Mouse (Mus musculus) thymus, adult 2 months (tissue): ENCODE data around the gene Ush2a. TPM values are rescaled to one million over a fixed set of nuclear protein-coding genes. Genes with fewer than 3 reads are reported as not detected.

Experiments
- DNase-seq: peaks from one replicate; pipeline ENCODE4 v3.0.0; 2021
- H3K27ac ChIP-seq: fragments of 200-500 bp; 2 replicates; pipeline ENCODE4 v1.5.1; 2012; ENCODE audit warnings: low read length, control low read depth; ENCODE audit not compliant: control insufficient read depth, insufficient read depth
- H3K27me3 ChIP-seq: fragments of 200-500 bp; 2 replicates; pipeline ENCODE4 v1.6.1; 2012; ENCODE audit warnings: mild to moderate bottlenecking, low read length, moderate library complexity, mixed read lengths; ENCODE audit not compliant: control insufficient read depth, insufficient read depth
- H3K36me3 ChIP-seq: fragments of 200-500 bp; 2 replicates; pipeline ENCODE4 v1.6.1; 2012; ENCODE audit warnings: mild to moderate bottlenecking, low read length, moderate library complexity; ENCODE audit not compliant: control insufficient read depth, insufficient read depth
- H3K4me1 ChIP-seq: fragments of 200-500 bp; replicated peaks from 2 replicates; pipeline ENCODE4 v1.6.1; 2012; ENCODE audit warnings: low read length; ENCODE audit not compliant: control insufficient read depth, insufficient read depth
- H3K4me3 ChIP-seq: fragments of 200-500 bp; 2 replicates; pipeline ENCODE4 v1.5.1; 2012; ENCODE audit warnings: mild to moderate bottlenecking, low read length, control low read depth, moderate library complexity; ENCODE audit not compliant: control insufficient read depth, insufficient read depth
- CTCF ChIP-seq: fragments of 200-500 bp; IDR thresholded peaks from 2 replicates; pipeline ENCODE4 v1.5.1; 2012; ENCODE audit warnings: mild to moderate bottlenecking, control low read depth, low read length, moderate library complexity, borderline replicate concordance; ENCODE audit not compliant: control insufficient read depth, poor library complexity, insufficient read depth; ENCODE audit errors: extremely low read depth
- POLR2A ChIP-seq: fragments of 200-500 bp; IDR thresholded peaks from 2 replicates; pipeline ENCODE4 v1.6.1; 2012; ENCODE audit warnings: mild to moderate bottlenecking, low read length, control low read depth, moderate library complexity; ENCODE audit not compliant: control insufficient read depth, poor library complexity, insufficient read depth; ENCODE audit errors: extremely low read depth
- WGBS: fragments of 180-500 bp; shearing (Covaris S2); methylation state at CpG from one replicate; pipeline ENCODE4 v1.1.7; 2018; 5-methylcytosine and 5-hydroxymethylcytosine counted together
- polyA plus RNA-seq: library from polyadenylated mRNA; depleted of rRNA; stranded (reverse); fragments of >200 nt; gene quantifications from 2 replicates; pipeline ENCODE4 v1.2.3, GENCODE M21; 2012

Ush2a gene
- polyA plus RNA-seq, 1 experiment: 0.05 TPM

GRCm38 (mm10) chr1:188257500-188257899 lies 4.3 kb upstream of the Ush2a start:
- 90% methylated on average over 7 of the region's 7 CpGs for WGBS
- no peak for TF ChIP-seq CTCF
- no peak for TF ChIP-seq POLR2A

GRCm38 (mm10) chr1:188260259-188261107 lies 1.3 kb upstream of the Ush2a start:
- Histone ChIP-seq H3K4me1 (no peaks in the 10 kb centered on the region), H3K36me3 (no peaks in the 10 kb centered on the region), H3K27me3 (no peaks in the 10 kb centered on the region), H3K27ac (no peak overlapping the region), H3K4me3 (no peak overlapping the region)
- 88% methylated on average over 6 of the region's 6 CpGs for WGBS
- no peak for DNase-seq
- TF ChIP-seq POLR2A (no peak), CTCF (no peak)

More at GRCm38 (mm10) chr1:188257500-188257899, 4.3 kb upstream of the Ush2a start:
- Histone ChIP-seq H3K27me3 (no peaks in the 10 kb centered on the region), H3K27ac (no peak overlapping the region), H3K4me1 (no peaks in the 10 kb centered on the region), H3K36me3 (no peaks in the 10 kb centered on the region), H3K4me3 (no peak overlapping the region)
- no peak for DNase-seq

GRCm38 (mm10) chr1:188267127-188267722 lies 5.4 kb downstream of the Ush2a start:
- TF ChIP-seq POLR2A: no peak
- TF ChIP-seq CTCF: no peak
- 89% methylated on average over 11 of the region's 11 CpGs for WGBS
- no peak for DNase-seq
- Histone ChIP-seq H3K4me3 (no peak overlapping the region), H3K36me3 (no peaks in the 10 kb centered on the region), H3K27me3 (no peaks in the 10 kb centered on the region), H3K27ac (no peak overlapping the region), H3K4me1 (no peaks in the 10 kb centered on the region)

GRCm38 (mm10) chr1:188269071-188269470 lies 7.2 kb downstream of the Ush2a start:
- TF ChIP-seq CTCF (no peak), POLR2A (no peak)
- no peak overlapping the region for H3K27ac ChIP-seq
- no peaks in the 10 kb centered on the region for H3K27me3 ChIP-seq
- 96% methylated on average over 6 of the region's 6 CpGs for WGBS
- H3K36me3 ChIP-seq: no peaks in the 10 kb centered on the region
- H3K4me3 ChIP-seq: no peak overlapping the region
- H3K4me1 ChIP-seq: no peaks in the 10 kb centered on the region
- no peak for DNase-seq

DNA sequence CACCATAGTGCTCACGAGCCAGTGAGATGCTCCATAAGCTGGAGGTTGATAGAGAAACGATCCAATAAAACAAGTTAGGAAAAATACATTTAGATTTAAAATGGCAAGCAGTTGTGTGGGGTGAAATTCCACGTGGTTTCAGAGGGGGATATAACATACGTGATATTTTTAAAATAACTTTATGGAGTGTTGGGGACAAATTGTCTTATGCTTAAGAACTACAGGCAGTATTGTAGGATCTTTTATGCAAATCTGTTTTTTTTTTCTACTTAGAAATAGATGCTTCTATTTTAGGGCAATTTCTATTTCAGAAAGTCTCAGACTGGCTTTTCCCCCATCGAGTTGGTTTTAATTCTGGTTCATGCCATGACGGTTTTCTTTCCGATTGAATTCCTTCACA lies 51.5 kb downstream of the Ush2a start:
- 90% methylated on average over 7 of the region's 7 CpGs for WGBS
- Histone ChIP-seq H3K4me3 (no peak overlapping the region), H3K36me3 (no peaks in the 10 kb centered on the region), H3K27me3 (no peaks in the 10 kb centered on the region), H3K4me1 (no peaks in the 10 kb centered on the region), H3K27ac (no peak overlapping the region)
- TF ChIP-seq CTCF (no peak), POLR2A (no peak)
- DNase-seq: no peak

DNA sequence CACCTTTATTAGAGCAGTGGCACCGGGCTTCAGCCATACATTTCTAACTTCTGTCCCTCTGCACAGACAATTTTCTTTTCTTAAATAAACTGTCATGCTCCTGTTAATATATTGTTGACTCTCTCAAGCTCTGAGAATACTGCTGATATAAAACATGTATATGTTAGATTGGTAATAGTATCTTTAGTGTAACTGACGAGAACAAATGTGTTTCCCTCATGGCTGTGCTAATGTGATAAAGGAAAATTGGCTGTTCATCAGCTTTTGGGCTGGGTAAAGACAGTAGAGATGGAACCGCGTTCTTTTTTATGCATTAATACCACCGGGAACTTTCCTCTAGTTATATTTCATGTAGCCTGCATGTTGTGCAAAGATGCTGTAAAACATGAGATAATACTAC lies 54.8 kb downstream of the Ush2a start:
- no peaks in the 10 kb centered on the region for H3K4me1 ChIP-seq
- H3K27ac ChIP-seq: no peak overlapping the region
- 94% methylated on average over 5 of the region's 5 CpGs for WGBS
- no peak overlapping the region for H3K4me3 ChIP-seq
- DNase-seq: no peak
- no peaks in the 10 kb centered on the region for H3K36me3 ChIP-seq
- TF ChIP-seq CTCF: no peak
- no peak for TF ChIP-seq POLR2A
- no peaks in the 10 kb centered on the region for H3K27me3 ChIP-seq

DNA sequence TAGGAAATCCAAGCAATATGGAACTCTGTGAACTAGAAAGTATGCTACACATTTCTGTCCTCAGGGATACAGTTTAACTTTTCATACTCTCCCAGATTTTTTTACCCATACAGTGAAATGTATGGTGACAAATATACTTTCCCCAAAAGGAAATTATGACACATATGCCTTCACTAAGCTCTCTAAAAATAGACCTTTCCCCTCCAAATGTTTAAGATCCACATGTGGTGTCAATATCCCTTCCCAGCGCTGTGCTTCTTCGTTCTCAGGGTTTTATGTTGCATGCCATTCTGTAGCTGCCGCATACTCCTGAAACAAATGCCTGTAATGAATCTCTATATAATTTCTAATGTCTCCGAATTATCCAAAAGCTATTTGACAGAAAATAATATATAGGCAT lies 58.4 kb downstream of the Ush2a start:
- H3K27me3 ChIP-seq: no peaks in the 10 kb centered on the region
- H3K27ac ChIP-seq: no peak overlapping the region
- no peaks in the 10 kb centered on the region for H3K4me1 ChIP-seq
- TF ChIP-seq POLR2A: no peak
- TF ChIP-seq CTCF: no peak
- H3K36me3 ChIP-seq: no peaks in the 10 kb centered on the region
- WGBS: 88% methylated on average over 4 of the region's 4 CpGs
- DNase-seq: no peak
- H3K4me3 ChIP-seq: no peak overlapping the region
